ENCODE assay signal across 9 mouse cellular contexts in genomic region chr6:136938331-136939126, GRCm38 (mm10). TPM values are rescaled to one million over a fixed set of nuclear protein-coding genes. Genes with fewer than 3 reads are reported as not detected.
DNase-seq lines count a peak whose midpoint lies in the region; ATAC-seq lines count a peak whose summit lies in the region.
"Had no signal": no experiment of that assay in that cellular context is flagged by ENCODE, and none has a peak within 500 bp of the region (broad histone marks: within the 10 kb centered on the region; RNA-seq: fewer than 3 reads in every experiment).

No protein-coding gene starts in this region.

- H3K9ac ChIP-seq in heart, embryonic 16.5 days (ENCODE audit: low read length), result peak overlapping the region; percentile 26; the same call in 1 of the 2 replicates
- H3K9ac ChIP-seq in hindbrain, embryonic 13.5 days, result no peak overlapping the region

- 59% methylated on average over 18 of the region's 18 CpGs for WGBS in heart, embryonic 16.5 days
- 79% methylated on average over 18 of the region's 18 CpGs for WGBS in hindbrain, embryonic 10.5 days
- 81% methylated on average over 18 of the region's 18 CpGs for WGBS in hindbrain, embryonic 13.5 days

- no peaks in the 10 kb centered on the region; the same call in 1 of the 2 replicates for H3K36me3 ChIP-seq in heart, embryonic 16.5 days (ENCODE audit: control insufficient read depth, insufficient read depth)
- no peaks in the 10 kb centered on the region for H3K36me3 ChIP-seq in hindbrain, embryonic 10.5 days
- no peaks in the 10 kb centered on the region for H3K36me3 ChIP-seq in hindbrain, embryonic 13.5 days

- H3K9me3 ChIP-seq in heart, embryonic 16.5 days (replicated peaks; ENCODE audit: control insufficient read depth, low read length), result no peaks in the 10 kb centered on the region
- H3K9me3 ChIP-seq in hindbrain, embryonic 10.5 days, result no peaks in the 10 kb centered on the region
- H3K9me3 ChIP-seq in hindbrain, embryonic 13.5 days, result no peaks in the 10 kb centered on the region

- H3K4me3 ChIP-seq in heart, embryonic 16.5 days (ENCODE audit: low read length), result 0 out of 2 replicates have a peak overlapping the region, but pooled peaks have one; percentile 3
- H3K4me3 ChIP-seq in hindbrain, embryonic 10.5 days, result no peak overlapping the region
- H3K4me3 ChIP-seq in hindbrain, embryonic 13.5 days, result no peak overlapping the region

- no peaks in the 10 kb centered on the region for H3K27me3 ChIP-seq in heart, embryonic 16.5 days (ENCODE audit: control insufficient read depth, insufficient read depth, low read length)
- no peaks in the 10 kb centered on the region for H3K27me3 ChIP-seq in hindbrain, embryonic 10.5 days (ENCODE audit: insufficient read depth, poor library complexity, severe bottlenecking)
- H3K27me3 ChIP-seq in hindbrain, embryonic 13.5 days, result no peaks in the 10 kb centered on the region

- peak; percentile 39 to 54 for DNase-seq in kidney, postnatal 25 days
- DNase-seq in kidney, adult 11 months, result no peak
- peak; percentile 65 for DNase-seq in T-cell, adult 2 months (ENCODE audit: low spot score)
- DNase-seq in naive thymus-derived CD4-positive, alpha-beta T cell, adult 2 months (ENCODE audit: low read depth), result peak; percentile 72
- no peak for DNase-seq in hindbrain, embryonic 10.5 days (ENCODE audit: low spot score)
- DNase-seq in layer of hippocampus, adult 8-10 months (ENCODE audit: low spot score in 2 of 2), result no peak

- peaks cover 25% of the 10 kb centered on the region for H3K4me1 ChIP-seq in heart, embryonic 16.5 days (ENCODE audit: control insufficient read depth, insufficient read depth, low read length)
- peaks cover 14% of the 10 kb centered on the region; the same call in 1 of the 2 replicates for H3K4me1 ChIP-seq in hindbrain, embryonic 10.5 days (replicated peaks)
- peaks cover 10% of the 10 kb centered on the region; the same call in 1 of the 2 replicates for H3K4me1 ChIP-seq in hindbrain, embryonic 13.5 days (replicated peaks)

- H3K27ac ChIP-seq in heart, embryonic 16.5 days (ENCODE audit: low read length), result peak overlapping the region; percentile 67
- no peak overlapping the region for H3K27ac ChIP-seq in hindbrain, embryonic 10.5 days
- no peak overlapping the region for H3K27ac ChIP-seq in hindbrain, embryonic 13.5 days

- peak overlapping the region; percentile 41 for H3K4me2 ChIP-seq in heart, embryonic 16.5 days (ENCODE audit: low read depth, low read length)
- H3K4me2 ChIP-seq in hindbrain, embryonic 13.5 days, result no peak overlapping the region

- ATAC-seq in heart, embryonic 16.5 days (replicated peaks; ENCODE audit: extremely low read depth, insufficient read depth, low FRiP score), result 0 out of 2 replicates have a peak, but pooled peaks have one; percentile 21
- ATAC-seq in hindbrain, embryonic 13.5 days (ENCODE audit: low FRiP score), result no peak

RNA-seq across cellular contexts. Expression of gene Arhgdib, which starts 3.2 kb away (rescaled TPM):
- polyA plus RNA-seq in heart, embryonic 16.5 days (2015; fragmentation: Nextera tagmentation; extraction: Ambion mirVana), result 103 and 152 TPM in 2 replicates
- polyA plus RNA-seq in hindbrain, embryonic 10.5 days (2016; fragmentation: Nextera tagmentation; extraction: Ambion mirVana), result 26.5 and 35.2 TPM in 2 replicates
- total RNA-seq in layer of hippocampus, adult 8-10 months (2022), result 10 to 100 TPM in 3 of 4 experiments, 1 to 10 TPM in 1; 9.9 to 23.4 (median 17.1) TPM
- 16.7 and 19.2 TPM in 2 replicates for polyA plus RNA-seq in hindbrain, embryonic 13.5 days (2015; fragmentation: Nextera tagmentation; extraction: Ambion mirVana)

RNA-seq across cellular contexts. Expression of gene Pde6h, which starts 14.9 kb away (rescaled TPM):
- polyA plus RNA-seq in heart, embryonic 16.5 days (2015; fragmentation: Nextera tagmentation; extraction: Ambion mirVana), result 0.38 and 0.62 TPM in 2 replicates
- not detected in 2 replicates for polyA plus RNA-seq in hindbrain, embryonic 10.5 days (2016; fragmentation: Nextera tagmentation; extraction: Ambion mirVana)
- 1 to 10 TPM in 2 of 4 experiments, under 1 TPM in 2; 0.52 to 2.0 (median 0.88) TPM for total RNA-seq in layer of hippocampus, adult 8-10 months (2022)
- polyA plus RNA-seq in hindbrain, embryonic 13.5 days (2015; fragmentation: Nextera tagmentation; extraction: Ambion mirVana), result not detected in 2 replicates
- polyA plus RNA-seq: neural tube, embryonic 14.5 days had no signal

RNA-seq across cellular contexts. Expression of gene Erp27, which starts 16.5 kb away (rescaled TPM):
- polyA plus RNA-seq in heart, embryonic 16.5 days (2015; fragmentation: Nextera tagmentation; extraction: Ambion mirVana), result 0.70 and 0.96 TPM in 2 replicates
- polyA plus RNA-seq in hindbrain, embryonic 10.5 days (2016; fragmentation: Nextera tagmentation; extraction: Ambion mirVana), result 0.24 TPM in 1 of 2 replicates, not detected in the other
- total RNA-seq in layer of hippocampus, adult 8-10 months (2022), result under 1 TPM in 2 of 4 experiments, not detected in 2; 0.54 to 0.79 TPM
- not detected in 2 replicates for polyA plus RNA-seq in hindbrain, embryonic 13.5 days (2015; fragmentation: Nextera tagmentation; extraction: Ambion mirVana)
- polyA plus RNA-seq: neural tube, embryonic 14.5 days had no signal

Comparison
In these comparisons a context has a peak if more than half of its experiments do, and no peak if none do; other contexts are left out.
1. DNase-seq: peak in kidney, postnatal 25 days (2 of 2), T-cell, adult 2 months (single experiment) and naive thymus-derived CD4-positive, alpha-beta T cell, adult 2 months (single experiment); none in kidney, adult 11 months (single experiment), hindbrain, embryonic 10.5 days (single experiment) and layer of hippocampus, adult 8-10 months (0 of 2).